Mouse (Mus musculus) lung, adult 2 months (tissue): ENCODE data around the gene Bet1l.

Experiments used
- CTCF ChIP-seq: fragments of 200-500 bp; IDR thresholded peaks from 2 replicates; pipeline ENCODE4 v1.5.1; 2011; ENCODE audit warnings: mild to moderate bottlenecking, low read length, control low read depth; ENCODE audit not compliant: insufficient read depth
- POLR2A ChIP-seq: fragments of 200-500 bp; IDR thresholded peaks from 2 replicates; pipeline ENCODE4 v1.6.1; 2011; ENCODE audit warnings: low read depth, mild to moderate bottlenecking, control low read depth, low read length, borderline replicate concordance; ENCODE audit errors: extremely low read depth

- no peak for TF ChIP-seq CTCF
- TF ChIP-seq POLR2A: no peak
Measured at GRCm38 (mm10) chr7:140874224-140874623, 16.8 kb upstream of the Bet1l start.
